Mouse (Mus musculus) E14TG2a.4 (cell line): ENCODE measurements at regions not wholly inside any gene's neighbourhood (a gene's known extent, or its start where the extent isn't known, plus 50 kb on each side); places are given as distances from the start of the nearest gene placed in this dataset.
"Not testable (repeated sequence)": the region's sequence is repeated elsewhere in the genome, so short reads cannot be mapped to it uniquely, and the experiment has no call there.

Experiments
- H3K27me3 ChIP-seq: 2 replicates; pipeline ENCODE4 v1.6.1; 2014; ENCODE audit warnings: low read length, control low read depth; ENCODE audit not compliant: insufficient read depth
- H3K36me3 ChIP-seq: 2 replicates; pipeline ENCODE4 v1.6.1; 2014; ENCODE audit warnings: low read length, control low read depth; ENCODE audit not compliant: insufficient read depth
- H3K4me1 ChIP-seq: replicated peaks from 2 replicates; pipeline ENCODE4 v1.6.1; 2014; ENCODE audit warnings: low read depth, low read length, control low read depth
- H3K4me3 ChIP-seq: replicated peaks from 2 replicates; pipeline ENCODE4 v1.5.1; 2014; ENCODE audit warnings: mild to moderate bottlenecking, low read length
- H3K9me3 ChIP-seq: 2 replicates; pipeline ENCODE4 v1.6.1; 2014; ENCODE audit warnings: low read length, control low read depth
- CTCF ChIP-seq: conservative IDR thresholded peaks from 2 replicates; pipeline ENCODE4 v1.5.1; 2014; ENCODE audit warnings: low read length
- NANOG ChIP-seq: IDR thresholded peaks from 2 replicates; pipeline ENCODE4 v1.6.1; 2014; ENCODE audit warnings: borderline replicate concordance, low read length, mixed read lengths
- POU5F1 ChIP-seq: IDR thresholded peaks from 2 replicates; pipeline ENCODE4 v1.6.1; 2014; ENCODE audit warnings: low read length, borderline replicate concordance

GRCm38 (mm10) chr4:66691598-66692220 is 135.7 kb upstream of the Tlr4 start:
- H3K9me3 ChIP-seq = no peaks in the 10 kb centered on the region
- H3K4me1 ChIP-seq = no peaks in the 10 kb centered on the region
- no peaks in the 10 kb centered on the region for H3K36me3 ChIP-seq
- H3K27me3 ChIP-seq = no peaks in the 10 kb centered on the region
- H3K4me3 ChIP-seq = no peak overlapping the region
- TF ChIP-seq NANOG (no peak), CTCF (no peak), POU5F1 (no peak)

GRCm38 (mm10) chr4:66693982-66694578 is 133.3 kb upstream of the Tlr4 start:
- no peak for TF ChIP-seq CTCF
- no peak for TF ChIP-seq POU5F1
- no peak for TF ChIP-seq NANOG
- H3K27me3 ChIP-seq = no peaks in the 10 kb centered on the region
- H3K9me3 ChIP-seq = no peaks in the 10 kb centered on the region
- H3K4me3 ChIP-seq = no peak overlapping the region
- H3K36me3 ChIP-seq = no peaks in the 10 kb centered on the region
- no peaks in the 10 kb centered on the region for H3K4me1 ChIP-seq

- H3K36me3 ChIP-seq = no peaks in the 10 kb centered on the region
- peaks cover 7% of the 10 kb centered on the region; the same call in 1 of the 2 replicates for H3K9me3 ChIP-seq
- no peak overlapping the region for H3K4me3 ChIP-seq
- TF ChIP-seq CTCF (no peak), NANOG (no peak), POU5F1 (no peak)
- H3K4me1 ChIP-seq = no peaks in the 10 kb centered on the region
- H3K27me3 ChIP-seq = no peaks in the 10 kb centered on the region
Observed at GRCm38 (mm10) chr4:66715821-66716760, 111.3 kb upstream of the Tlr4 start.

- H3K36me3 ChIP-seq = no peaks in the 10 kb centered on the region
- H3K4me1 ChIP-seq = peaks cover 22% of the 10 kb centered on the region; the same call in 1 of the 2 replicates
- H3K9me3 ChIP-seq = peaks cover 39% of the 10 kb centered on the region
- H3K27me3 ChIP-seq = no peaks in the 10 kb centered on the region
- TF ChIP-seq NANOG = peak; percentile 54; the same call in 1 of the 2 replicates
- TF ChIP-seq CTCF = no peak
- no peak overlapping the region for H3K4me3 ChIP-seq
Observed at GRCm38 (mm10) chr4:66737407-66737806, 90.0 kb upstream of the Tlr4 start.

GRCm38 (mm10) chr4:66743421-66743820 is 84.0 kb upstream of the Tlr4 start:
- peak overlapping the region; percentile 49 for H3K4me3 ChIP-seq
- H3K36me3 ChIP-seq, H3K4me1 ChIP-seq: not testable (repeated sequence)

GRCm38 (mm10) chr4:66768762-66769161 is 58.6 kb upstream of the Tlr4 start:
- no peaks in the 10 kb centered on the region for H3K36me3 ChIP-seq
- TF ChIP-seq POU5F1 = no peak
- peak; percentile 45 for TF ChIP-seq CTCF
- no peaks in the 10 kb centered on the region for H3K27me3 ChIP-seq
- no peak overlapping the region for H3K4me3 ChIP-seq
- peaks cover 4% of the 10 kb centered on the region; the same call in 1 of the 2 replicates for H3K9me3 ChIP-seq
- no peaks in the 10 kb centered on the region for H3K4me1 ChIP-seq

More at GRCm38 (mm10) chr4:66743421-66743820, 84.0 kb upstream of the Tlr4 start:
- H3K27me3 ChIP-seq = not testable (repeated sequence)
- H3K9me3 ChIP-seq = peaks cover 37% of the 10 kb centered on the region
